Mouse (Mus musculus) heart, embryonic 16.5 days (tissue): ENCODE data around the gene Morc1. TPM values are rescaled to one million over a fixed set of nuclear protein-coding genes. Genes with fewer than 3 reads are reported as not detected.

Experiments
- ATAC-seq: fragments of 200-750 bp; cut with Nextera tagmentation; replicated peaks from 2 replicates; pipeline ENCODE4 v1.8.0; 2017; ENCODE audit warnings: moderate number of reproducible peaks; ENCODE audit not compliant: insufficient read depth, low FRiP score; ENCODE audit errors: extremely low read depth
- H3K27ac ChIP-seq: fragments of 300-500 bp; sonication (generic); 2 replicates; pipeline ENCODE4 v1.5.1; 2014; ENCODE audit warnings: mild to moderate bottlenecking, low read length, control low read depth, moderate library complexity
- H3K27me3 ChIP-seq: fragments of 300-500 bp; sonication (generic); 2 replicates; pipeline ENCODE4 v1.6.1; 2014; ENCODE audit warnings: low read length, mixed read lengths; ENCODE audit not compliant: control insufficient read depth, insufficient read depth
- H3K36me3 ChIP-seq: fragments of 300-500 bp; sonication (generic); 2 replicates; pipeline ENCODE4 v1.6.1; 2014; ENCODE audit not compliant: control insufficient read depth, insufficient read depth
- H3K4me1 ChIP-seq: fragments of 300-500 bp; sonication (generic); 2 replicates; pipeline ENCODE4 v1.6.1; 2014; ENCODE audit warnings: low read length, mixed read lengths; ENCODE audit not compliant: control insufficient read depth, insufficient read depth
- H3K4me2 ChIP-seq: fragments of 300-500 bp; sonication (generic); 2 replicates; pipeline ENCODE4 v1.6.1; 2014; ENCODE audit warnings: low read depth, mild to moderate bottlenecking, control low read depth, low read length
- H3K4me3 ChIP-seq: fragments of 300-500 bp; sonication (generic); 2 replicates; pipeline ENCODE4 v1.5.1; 2014; ENCODE audit warnings: mild to moderate bottlenecking, control low read depth, low read length
- H3K9ac ChIP-seq: fragments of 300-500 bp; sonication (generic); 2 replicates; pipeline ENCODE4 v1.6.1; 2014; ENCODE audit warnings: low read length, control low read depth
- H3K9me3 ChIP-seq: fragments of 300-500 bp; sonication (generic); replicated peaks from 2 replicates; pipeline ENCODE4 v1.6.1; 2016; ENCODE audit warnings: low read length; ENCODE audit not compliant: control insufficient read depth
- WGBS: fragments of 180-500 bp; shearing (Covaris S2); extraction: QIAGEN DNeasy Blood & Tissue Kit; methylation state at CpG from one replicate; pipeline ENCODE4 v1.1.7; 2014; 5-methylcytosine and 5-hydroxymethylcytosine counted together
- polyA plus RNA-seq: library from polyadenylated mRNA; unstranded; fragments of >200 nt; fragmentation: Nextera tagmentation; extraction: Ambion mirVana; gene quantifications from 2 replicates; pipeline ENCODE4 v1.2.1, GENCODE M21; 2015

Gene Morc1
- polyA plus RNA-seq, 1 experiment from 2014 or later = 0.46 TPM

- WGBS = 54% methylated on average over 11 of the region's 11 CpGs
- Histone ChIP-seq H3K27ac (no peak overlapping the region), H3K4me3 (no peak overlapping the region)
Observed at GRCm38 (mm10) chr16:48562290-48563080, 131.4 kb downstream of the Morc1 start.

DNA sequence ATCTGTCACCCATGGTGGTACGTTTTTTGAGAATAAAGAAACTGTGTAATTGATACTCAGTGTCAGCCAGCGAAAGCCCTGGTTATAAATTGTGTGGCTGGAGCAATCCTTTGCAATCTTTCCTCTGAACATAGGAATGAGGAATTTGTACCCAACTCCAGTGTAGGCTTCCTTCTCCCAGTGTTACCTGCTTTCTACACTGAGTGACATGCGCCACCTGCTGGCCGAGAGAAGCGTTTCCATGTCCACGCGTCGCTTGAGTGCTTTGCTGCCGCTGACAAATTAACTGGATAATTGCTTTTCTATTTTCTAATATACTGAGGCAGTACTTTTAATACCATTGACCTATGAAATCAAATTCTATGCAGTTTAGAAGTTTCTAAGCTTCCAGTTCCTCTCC, 139.3 kb downstream of the Morc1 start:
- ATAC-seq = no peak
- Histone ChIP-seq H3K9me3 (no peaks in the 10 kb centered on the region), H3K27me3 (no peaks in the 10 kb centered on the region), H3K4me2 (no peak overlapping the region), H3K9ac (no peak overlapping the region), H3K4me3 (no peak overlapping the region), H3K4me1 (no peaks in the 10 kb centered on the region), H3K27ac (no peak overlapping the region), H3K36me3 (no peaks in the 10 kb centered on the region)
- WGBS = 20% methylated on average over 9 of the region's 9 CpGs

More at GRCm38 (mm10) chr16:48562290-48563080, 131.4 kb downstream of the Morc1 start:
- no peak overlapping the region for H3K4me2 ChIP-seq
- no peak overlapping the region for H3K9ac ChIP-seq
- no peaks in the 10 kb centered on the region for H3K4me1 ChIP-seq
- ATAC-seq = no peak
- no peaks in the 10 kb centered on the region for H3K9me3 ChIP-seq
- no peaks in the 10 kb centered on the region for H3K27me3 ChIP-seq
- H3K36me3 ChIP-seq = no peaks in the 10 kb centered on the region

DNA sequence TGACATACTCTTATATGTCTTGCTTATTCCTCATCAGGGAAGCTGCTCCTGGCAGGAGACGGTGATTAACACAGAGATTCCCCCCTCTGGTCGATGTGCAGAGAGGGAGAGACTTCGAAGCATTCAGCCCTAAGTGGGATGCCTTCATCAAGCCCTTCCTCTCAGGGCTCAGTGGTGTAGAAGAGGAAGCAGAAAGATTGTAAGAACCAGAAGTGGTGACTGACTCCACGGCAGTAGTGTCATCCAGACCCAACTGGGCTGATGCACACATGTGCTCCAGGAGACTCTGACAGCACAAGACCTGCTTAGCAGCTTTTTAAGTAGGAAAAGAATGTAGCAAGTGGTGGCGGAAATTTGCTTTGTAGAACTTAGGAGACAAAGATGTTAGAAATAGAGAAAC, 143.0 kb downstream of the Morc1 start:
- Histone ChIP-seq H3K27me3 (no peaks in the 10 kb centered on the region), H3K4me3 (no peak overlapping the region)
- ATAC-seq = no peak

DNA sequence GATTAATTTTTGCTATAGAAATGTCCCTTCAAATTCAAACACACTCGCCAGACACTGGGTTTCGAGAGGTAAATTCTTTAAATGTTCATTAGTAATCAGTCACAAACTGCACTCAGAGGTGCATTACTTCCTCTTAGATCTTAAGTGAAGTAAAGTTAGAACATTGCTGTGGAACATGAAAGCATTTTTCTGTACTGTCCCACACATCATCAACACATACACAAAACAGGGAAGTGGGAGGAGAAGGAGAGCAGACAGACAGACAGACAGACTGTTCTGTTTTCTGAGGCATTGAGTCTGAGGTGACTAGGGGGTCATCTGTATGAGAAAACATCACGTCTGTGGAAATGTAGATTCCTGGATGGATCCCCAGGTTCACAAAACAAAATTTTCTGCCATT, 143.5 kb downstream of the Morc1 start:
- no peaks in the 10 kb centered on the region for H3K36me3 ChIP-seq
- H3K9me3 ChIP-seq = no peaks in the 10 kb centered on the region
- no peak overlapping the region for H3K27ac ChIP-seq
- H3K9ac ChIP-seq = no peak overlapping the region
- H3K4me2 ChIP-seq = no peak overlapping the region
- no peaks in the 10 kb centered on the region for H3K4me1 ChIP-seq
- H3K4me3 ChIP-seq = no peak overlapping the region
- H3K27me3 ChIP-seq = no peaks in the 10 kb centered on the region
- WGBS = 61% methylated on average over 3 of the region's 3 CpGs
- ATAC-seq = no peak

More for the DNA sequence above, 143.0 kb downstream of the Morc1 start:
- no peak overlapping the region for H3K9ac ChIP-seq
- no peak overlapping the region for H3K27ac ChIP-seq
- H3K9me3 ChIP-seq = no peaks in the 10 kb centered on the region
- H3K4me2 ChIP-seq = no peak overlapping the region
- H3K4me1 ChIP-seq = no peaks in the 10 kb centered on the region
- H3K36me3 ChIP-seq = no peaks in the 10 kb centered on the region
- WGBS = 62% methylated on average over 5 of the region's 5 CpGs

- Histone ChIP-seq H3K4me2 (no peak overlapping the region), H3K9me3 (no peaks in the 10 kb centered on the region), H3K36me3 (no peaks in the 10 kb centered on the region), H3K27ac (no peak overlapping the region), H3K4me3 (no peak overlapping the region), H3K4me1 (no peaks in the 10 kb centered on the region), H3K27me3 (no peaks in the 10 kb centered on the region), H3K9ac (no peak overlapping the region)
- ATAC-seq = no peak
- WGBS = 52% methylated on average over 6 of the region's 6 CpGs
Observed at GRCm38 (mm10) chr16:48585369-48585768, 154.3 kb downstream of the Morc1 start.

GRCm38 (mm10) chr16:48594457-48594856, 163.4 kb downstream of the Morc1 start:
- no peaks in the 10 kb centered on the region for H3K27me3 ChIP-seq
- no peak overlapping the region for H3K27ac ChIP-seq
- H3K9ac ChIP-seq = no peak overlapping the region
- H3K9me3 ChIP-seq = no peaks in the 10 kb centered on the region
- no peaks in the 10 kb centered on the region for H3K36me3 ChIP-seq
- WGBS = 78% methylated on average over 5 of the region's 5 CpGs
- ATAC-seq = no peak
- no peaks in the 10 kb centered on the region for H3K4me1 ChIP-seq
- H3K4me3 ChIP-seq = no peak overlapping the region
- no peak overlapping the region for H3K4me2 ChIP-seq

GRCm38 (mm10) chr16:48595216-48595615, 164.2 kb downstream of the Morc1 start:
- H3K4me3 ChIP-seq = no peak overlapping the region
- no peaks in the 10 kb centered on the region for H3K27me3 ChIP-seq
- no peak overlapping the region for H3K9ac ChIP-seq
- no peaks in the 10 kb centered on the region for H3K9me3 ChIP-seq
- no peak overlapping the region; the same call in 1 of the 2 replicates for H3K27ac ChIP-seq
- ATAC-seq = no peak
- H3K4me2 ChIP-seq = no peak overlapping the region
- H3K4me1 ChIP-seq = no peaks in the 10 kb centered on the region
- WGBS = 65% methylated on average over 1 of the region's 1 CpGs
- H3K36me3 ChIP-seq = no peaks in the 10 kb centered on the region

- no peaks in the 10 kb centered on the region for H3K4me1 ChIP-seq
- H3K27ac ChIP-seq = no peak overlapping the region
- ATAC-seq = no peak
- H3K36me3 ChIP-seq = no peaks in the 10 kb centered on the region
- no peak overlapping the region for H3K9ac ChIP-seq
- no peak overlapping the region for H3K4me2 ChIP-seq
- no peaks in the 10 kb centered on the region for H3K9me3 ChIP-seq
- no peaks in the 10 kb centered on the region for H3K27me3 ChIP-seq
- 71% methylated on average over 2 of the region's 2 CpGs for WGBS
- no peak overlapping the region for H3K4me3 ChIP-seq
Observed at GRCm38 (mm10) chr16:48603735-48604211, 172.7 kb downstream of the Morc1 start.

- 48% methylated on average over 4 of the region's 4 CpGs for WGBS
- H3K4me1 ChIP-seq = no peaks in the 10 kb centered on the region
- ATAC-seq = no peak
- H3K9ac ChIP-seq = no peak overlapping the region
- H3K36me3 ChIP-seq = no peaks in the 10 kb centered on the region
- no peak overlapping the region for H3K4me2 ChIP-seq
- H3K27ac ChIP-seq = no peak overlapping the region
- H3K9me3 ChIP-seq = no peaks in the 10 kb centered on the region
- no peaks in the 10 kb centered on the region for H3K27me3 ChIP-seq
- no peak overlapping the region for H3K4me3 ChIP-seq
Observed at GRCm38 (mm10) chr16:48606476-48607038, 175.5 kb downstream of the Morc1 start.
